Mouse (Mus musculus): ENCODE data around the gene Gtdc1. TPM values are rescaled to one million over a fixed set of nuclear protein-coding genes. Genes with fewer than 3 reads are reported as not detected.

Gene Gtdc1
- polyA plus RNA-seq, 1 experiment from 2014 or later: 13.4 TPM

- Histone ChIP-seq H3K36me3 (ENCODE audit: control insufficient read depth, insufficient read depth, low read length) (no peaks in the 10 kb centered on the region), H3K27me3 (ENCODE audit: control insufficient read depth, insufficient read depth, low read length) (no peaks in the 10 kb centered on the region), H3K4me1 (ENCODE audit: control insufficient read depth, insufficient read depth, low read length) (no peaks in the 10 kb centered on the region), H3K9ac (ENCODE audit: low read length) (no peak overlapping the region), H3K27ac (ENCODE audit: low read depth, low read length) (no peak overlapping the region), H3K4me2 (no peak overlapping the region), H3K9me3 (ENCODE audit: control insufficient read depth, low read length) (no peaks in the 10 kb centered on the region), H3K4me3 (ENCODE audit: low read depth, low read length) (no peak overlapping the region)
- DNase-seq (ENCODE audit: low spot score, missing footprints) (no peak), ATAC-seq (ENCODE audit: low FRiP score) (no peak)
- 83% methylated on average over 2 of the region's 2 CpGs for WGBS
Measured at GRCm38 (mm10) chr2:44829346-44829745, 98.1 kb downstream of the Gtdc1 start.

- Histone ChIP-seq H3K9me3 (ENCODE audit: control insufficient read depth, low read length) (no peaks in the 10 kb centered on the region), H3K4me3 (ENCODE audit: low read depth, low read length) (no peak overlapping the region), H3K36me3 (ENCODE audit: control insufficient read depth, insufficient read depth, low read length) (no peaks in the 10 kb centered on the region), H3K4me2 (no peak overlapping the region), H3K27ac (ENCODE audit: low read depth, low read length) (no peak overlapping the region), H3K27me3 (ENCODE audit: control insufficient read depth, insufficient read depth, low read length) (no peaks in the 10 kb centered on the region), H3K4me1 (ENCODE audit: control insufficient read depth, insufficient read depth, low read length) (no peaks in the 10 kb centered on the region), H3K9ac (ENCODE audit: low read length) (no peak overlapping the region)
- DNase-seq (ENCODE audit: low spot score, missing footprints) (no peak), ATAC-seq (ENCODE audit: low FRiP score) (no peak)
- 95% methylated on average over 3 of the region's 3 CpGs for WGBS
Measured at GRCm38 (mm10) chr2:44826609-44827008, 100.8 kb downstream of the Gtdc1 start.

- no peaks in the 10 kb centered on the region for H3K9me3 ChIP-seq (ENCODE audit: control insufficient read depth, low read length)
- ATAC-seq (ENCODE audit: low FRiP score) (no peak), DNase-seq (ENCODE audit: low spot score, missing footprints) (peak; percentile 26)
Measured at GRCm38 (mm10) chr2:44817787-44818186, 109.7 kb downstream of the Gtdc1 start.

GRCm38 (mm10) chr2:44813729-44814128 lies 113.7 kb downstream of the Gtdc1 start:
- H3K27ac ChIP-seq (ENCODE audit: low read depth, low read length): no peak overlapping the region
- no peaks in the 10 kb centered on the region for H3K36me3 ChIP-seq (ENCODE audit: control insufficient read depth, insufficient read depth, low read length)
- H3K4me3 ChIP-seq (ENCODE audit: low read depth, low read length): no peak overlapping the region
- H3K9me3 ChIP-seq (ENCODE audit: control insufficient read depth, low read length): no peaks in the 10 kb centered on the region
- H3K4me1 ChIP-seq (ENCODE audit: control insufficient read depth, insufficient read depth, low read length): no peaks in the 10 kb centered on the region
- H3K27me3 ChIP-seq (ENCODE audit: control insufficient read depth, insufficient read depth, low read length): no peaks in the 10 kb centered on the region
- DNase-seq (ENCODE audit: low spot score, missing footprints) (peak; percentile 17), ATAC-seq (ENCODE audit: low FRiP score) (no peak)
- no peak overlapping the region for H3K4me2 ChIP-seq
- 65% methylated on average over 3 of the region's 3 CpGs for WGBS
- H3K9ac ChIP-seq (ENCODE audit: low read length): no peak overlapping the region

More at GRCm38 (mm10) chr2:44817787-44818186, 109.7 kb downstream of the Gtdc1 start:
- Histone ChIP-seq H3K4me2 (no peak overlapping the region), H3K36me3 (ENCODE audit: control insufficient read depth, insufficient read depth, low read length) (no peaks in the 10 kb centered on the region), H3K9ac (ENCODE audit: low read length) (no peak overlapping the region), H3K4me1 (ENCODE audit: control insufficient read depth, insufficient read depth, low read length) (no peaks in the 10 kb centered on the region), H3K27me3 (ENCODE audit: control insufficient read depth, insufficient read depth, low read length) (no peaks in the 10 kb centered on the region), H3K27ac (ENCODE audit: low read depth, low read length) (no peak overlapping the region), H3K4me3 (ENCODE audit: low read depth, low read length) (no peak overlapping the region)

- Histone ChIP-seq H3K9me3 (ENCODE audit: control insufficient read depth, low read length) (no peaks in the 10 kb centered on the region), H3K4me1 (ENCODE audit: control insufficient read depth, insufficient read depth, low read length) (no peaks in the 10 kb centered on the region), H3K36me3 (ENCODE audit: control insufficient read depth, insufficient read depth, low read length) (no peaks in the 10 kb centered on the region), H3K4me2 (no peak overlapping the region), H3K27me3 (ENCODE audit: control insufficient read depth, insufficient read depth, low read length) (no peaks in the 10 kb centered on the region), H3K4me3 (ENCODE audit: low read depth, low read length) (no peak overlapping the region), H3K9ac (ENCODE audit: low read length) (no peak overlapping the region), H3K27ac (ENCODE audit: low read depth, low read length) (no peak overlapping the region)
- DNase-seq (ENCODE audit: low spot score, missing footprints) (peak; percentile 2), ATAC-seq (ENCODE audit: low FRiP score) (no peak)
- 90% methylated on average over 6 of the region's 6 CpGs for WGBS
Measured at GRCm38 (mm10) chr2:44804497-44804896, 123.0 kb downstream of the Gtdc1 start.

- no peak overlapping the region for H3K27ac ChIP-seq (ENCODE audit: low read depth, low read length)
- H3K9me3 ChIP-seq (ENCODE audit: control insufficient read depth, low read length): no peaks in the 10 kb centered on the region
- H3K4me2 ChIP-seq: no peak overlapping the region
- no peaks in the 10 kb centered on the region for H3K36me3 ChIP-seq (ENCODE audit: control insufficient read depth, insufficient read depth, low read length)
- 92% methylated on average over 2 of the region's 2 CpGs for WGBS
- no peak overlapping the region for H3K9ac ChIP-seq (ENCODE audit: low read length)
- DNase-seq (ENCODE audit: low spot score, missing footprints) (peak; percentile 53), ATAC-seq (ENCODE audit: low FRiP score) (no peak)
- H3K4me1 ChIP-seq (ENCODE audit: control insufficient read depth, insufficient read depth, low read length): no peaks in the 10 kb centered on the region
- no peak overlapping the region for H3K4me3 ChIP-seq (ENCODE audit: low read depth, low read length)
- no peaks in the 10 kb centered on the region for H3K27me3 ChIP-seq (ENCODE audit: control insufficient read depth, insufficient read depth, low read length)
Measured at GRCm38 (mm10) chr2:44801361-44801760, 126.1 kb downstream of the Gtdc1 start.

- H3K27me3 ChIP-seq (ENCODE audit: control insufficient read depth, insufficient read depth, low read length): no peaks in the 10 kb centered on the region
- 85% methylated on average over 4 of the region's 4 CpGs for WGBS
Measured at GRCm38 (mm10) chr2:44791840-44792239, 135.6 kb downstream of the Gtdc1 start.

GRCm38 (mm10) chr2:44791134-44791533 lies 136.3 kb downstream of the Gtdc1 start:
- DNase-seq (ENCODE audit: low spot score, missing footprints) (no peak), ATAC-seq (ENCODE audit: low FRiP score) (no peak)
- Histone ChIP-seq H3K27ac (ENCODE audit: low read depth, low read length) (no peak overlapping the region), H3K4me1 (ENCODE audit: control insufficient read depth, insufficient read depth, low read length) (no peaks in the 10 kb centered on the region), H3K4me2 (no peak overlapping the region), H3K9ac (ENCODE audit: low read length) (no peak overlapping the region), H3K27me3 (ENCODE audit: control insufficient read depth, insufficient read depth, low read length) (no peaks in the 10 kb centered on the region), H3K4me3 (ENCODE audit: low read depth, low read length) (no peak overlapping the region), H3K36me3 (ENCODE audit: control insufficient read depth, insufficient read depth, low read length) (no peaks in the 10 kb centered on the region), H3K9me3 (ENCODE audit: control insufficient read depth, low read length) (no peaks in the 10 kb centered on the region)
- 85% methylated on average over 5 of the region's 5 CpGs for WGBS

More at GRCm38 (mm10) chr2:44791840-44792239, 135.6 kb downstream of the Gtdc1 start:
- Histone ChIP-seq H3K4me1 (ENCODE audit: control insufficient read depth, insufficient read depth, low read length) (no peaks in the 10 kb centered on the region), H3K9me3 (ENCODE audit: control insufficient read depth, low read length) (no peaks in the 10 kb centered on the region), H3K4me2 (no peak overlapping the region), H3K27ac (ENCODE audit: low read depth, low read length) (no peak overlapping the region), H3K36me3 (ENCODE audit: control insufficient read depth, insufficient read depth, low read length) (no peaks in the 10 kb centered on the region), H3K9ac (ENCODE audit: low read length) (no peak overlapping the region), H3K4me3 (ENCODE audit: low read depth, low read length) (no peak overlapping the region)
- DNase-seq (ENCODE audit: low spot score, missing footprints) (no peak), ATAC-seq (ENCODE audit: low FRiP score) (no peak)

- WGBS: 91% methylated on average over 4 of the region's 4 CpGs
- ATAC-seq (ENCODE audit: low FRiP score): no peak
- Histone ChIP-seq H3K4me1 (ENCODE audit: control insufficient read depth, insufficient read depth, low read length) (no peaks in the 10 kb centered on the region), H3K36me3 (ENCODE audit: control insufficient read depth, insufficient read depth, low read length) (no peaks in the 10 kb centered on the region), H3K4me2 (no peak overlapping the region), H3K9me3 (ENCODE audit: control insufficient read depth, low read length) (no peaks in the 10 kb centered on the region), H3K4me3 (ENCODE audit: low read depth, low read length) (no peak overlapping the region), H3K9ac (ENCODE audit: low read length) (no peak overlapping the region), H3K27me3 (ENCODE audit: control insufficient read depth, insufficient read depth, low read length) (no peaks in the 10 kb centered on the region), H3K27ac (ENCODE audit: low read depth, low read length) (no peak overlapping the region)
- DNase-seq (ENCODE audit: low spot score, missing footprints): no peak
Measured at GRCm38 (mm10) chr2:44782746-44783145, 144.7 kb downstream of the Gtdc1 start.

GRCm38 (mm10) chr2:44780961-44781360 lies 146.5 kb downstream of the Gtdc1 start:
- H3K9ac ChIP-seq (ENCODE audit: low read length): no peak overlapping the region
- WGBS: 98% methylated on average over 2 of the region's 2 CpGs
- ATAC-seq (ENCODE audit: low FRiP score): no peak
- no peaks in the 10 kb centered on the region for H3K36me3 ChIP-seq (ENCODE audit: control insufficient read depth, insufficient read depth, low read length)
- no peak overlapping the region for H3K4me2 ChIP-seq
- no peak overlapping the region for H3K4me3 ChIP-seq (ENCODE audit: low read depth, low read length)
- no peaks in the 10 kb centered on the region for H3K27me3 ChIP-seq (ENCODE audit: control insufficient read depth, insufficient read depth, low read length)
- H3K4me1 ChIP-seq (ENCODE audit: control insufficient read depth, insufficient read depth, low read length): no peaks in the 10 kb centered on the region
- H3K27ac ChIP-seq (ENCODE audit: low read depth, low read length): no peak overlapping the region
- no peak for DNase-seq (ENCODE audit: low spot score, missing footprints)
- no peaks in the 10 kb centered on the region for H3K9me3 ChIP-seq (ENCODE audit: control insufficient read depth, low read length)

All from midbrain, embryonic 11.5 days (tissue).